Mouse (Mus musculus): Measurements from ENCODE around the gene Dapk1.

- no peak for TF ChIP-seq CTCF (IDR thresholded peaks at IDR 0.05; ENCODE audit: control insufficient read depth, insufficient read depth, low read length)
- TF ChIP-seq POLR2A (IDR thresholded peaks at IDR 0.05; ENCODE audit: borderline replicate concordance, control insufficient read depth, low read depth, low read length), result no peak
Measured at GRCm38 (mm10) chr13:60578541-60578940, 23.2 kb upstream of the Dapk1 start.
